Mouse (Mus musculus): ENCODE data around the gene Igtp. TPM values are rescaled to one million over a fixed set of nuclear protein-coding genes. Genes with fewer than 3 reads are reported as not detected.
"Not testable (repeated sequence)": the region's sequence is repeated elsewhere in the genome, so short reads cannot be mapped to it uniquely, and the experiment has no call there.

Igtp gene
- total RNA-seq, 2 experiments from 2014 or later: 2.1 TPM

DNA sequence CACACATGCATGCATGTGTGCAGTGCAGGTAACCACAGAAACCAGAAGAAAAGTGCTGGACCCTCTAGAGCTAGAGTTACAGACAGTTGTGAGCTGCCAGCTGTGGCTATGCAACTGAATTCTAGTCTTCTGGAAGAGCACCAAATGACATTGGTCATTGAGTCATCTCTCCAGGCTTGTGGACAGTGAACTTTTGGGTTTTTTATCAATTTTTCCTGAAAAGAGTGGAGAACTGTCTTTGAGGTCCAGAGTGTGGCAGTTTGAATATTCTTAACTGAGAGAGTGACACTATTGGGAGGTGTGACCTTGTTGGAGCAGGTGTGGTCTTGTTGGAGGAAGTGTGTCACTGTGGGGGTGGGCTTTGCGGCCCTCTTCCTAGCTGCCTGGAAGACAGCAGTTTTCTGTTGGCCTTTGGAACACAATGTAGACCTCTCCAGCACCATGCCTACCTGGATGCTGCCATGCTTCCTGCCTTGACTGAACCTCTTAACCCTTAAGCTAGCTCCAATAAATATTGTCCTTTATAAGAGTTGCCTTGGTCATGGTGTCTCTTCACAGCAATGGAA is 11.0 kb downstream of the Igtp start:
- intact Hi-C loops (cut with DNase I): no loop called here
- DNase-seq (ENCODE audit: low spot score in 2 of 2): no peak

DNA sequence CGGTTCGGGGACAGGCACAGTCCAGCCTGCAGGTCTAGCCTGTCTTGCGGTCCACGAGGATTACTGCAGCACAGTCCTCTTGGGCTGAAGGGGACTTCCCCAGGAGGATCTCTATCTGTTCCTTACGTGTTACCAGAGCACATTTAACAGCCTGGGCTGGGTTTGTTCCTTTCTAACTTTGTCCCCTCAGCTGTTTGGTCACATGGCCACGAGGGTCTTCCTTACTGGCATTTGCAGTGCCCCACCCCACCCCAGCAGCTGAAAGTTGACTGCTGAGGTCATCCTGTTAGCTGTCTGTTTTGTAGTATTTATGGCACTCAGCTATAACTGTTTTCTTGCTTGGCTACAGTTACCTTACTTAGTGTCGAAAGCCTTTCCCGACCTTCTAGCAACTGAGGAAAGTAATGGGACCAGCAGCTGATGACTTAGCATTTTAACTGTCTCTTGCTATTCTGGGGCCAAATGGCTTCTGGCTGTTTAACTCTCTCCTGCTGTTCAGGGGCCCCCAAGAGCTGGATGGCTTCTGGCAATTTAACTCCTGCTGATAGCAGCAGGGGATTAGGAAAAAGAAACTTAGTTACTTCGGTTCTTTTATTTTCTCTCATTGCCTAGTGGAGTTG is 11.8 kb downstream of the Igtp start:
- intact Hi-C loops (cut with DNase I): no loop called here
- DNase-seq (ENCODE audit: low spot score in 2 of 2): no peak

DNA sequence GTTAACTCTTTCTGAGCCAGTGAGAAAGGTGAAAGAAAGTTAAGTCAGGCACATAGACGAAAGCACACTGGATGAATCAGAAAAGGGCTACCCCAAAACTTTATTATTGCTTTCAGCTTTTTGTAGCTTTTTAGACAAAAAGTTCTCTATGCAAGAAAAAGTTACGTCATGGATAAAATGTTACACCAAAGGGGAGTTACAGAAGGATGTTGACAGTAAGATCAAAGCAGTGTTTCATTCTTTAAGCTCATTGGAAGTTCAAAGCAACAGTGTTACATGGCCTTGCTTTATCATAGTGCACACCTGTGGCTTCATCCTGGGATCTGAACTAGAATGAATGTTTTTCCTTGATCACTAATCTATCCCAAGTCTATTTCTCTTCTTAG is 12.3 kb downstream of the Igtp start:
- DNase-seq (ENCODE audit: low spot score in 2 of 2): no peak
- intact Hi-C loops (cut with DNase I): no loop called here

DNA sequence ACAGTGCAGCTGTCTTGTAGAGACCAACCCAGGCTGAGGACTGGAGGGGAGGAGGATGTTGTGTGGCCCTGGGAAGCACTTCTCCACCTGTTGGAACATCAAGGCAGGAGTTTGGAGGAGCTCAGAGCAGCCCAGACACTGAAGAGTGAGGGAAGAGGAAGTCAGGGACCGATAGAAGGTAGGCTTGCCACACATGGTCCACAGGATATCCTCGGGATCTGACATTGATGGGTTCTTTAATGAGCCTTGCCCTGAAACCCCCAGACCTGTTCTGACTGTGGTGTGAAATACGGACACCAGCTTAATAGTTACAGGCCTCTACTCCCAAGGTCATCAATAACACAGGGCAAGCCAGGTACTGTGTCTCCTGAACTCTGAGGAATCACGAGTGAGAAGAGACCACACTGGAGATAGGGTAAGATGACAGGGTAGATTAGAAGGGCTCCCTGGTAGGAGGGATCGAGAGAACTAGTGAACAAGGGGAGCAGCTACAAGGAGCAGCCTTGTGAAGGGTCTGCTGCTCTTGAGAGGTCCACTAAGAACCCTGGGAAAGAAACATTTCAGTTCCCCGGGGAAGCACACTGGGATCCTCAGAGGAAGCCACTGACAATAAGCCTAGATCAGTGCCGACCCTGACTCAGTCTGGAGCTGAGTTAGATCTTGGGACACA is 14.5 kb downstream of the Igtp start:
- intact Hi-C loops (cut with DNase I): no loop called here
- DNase-seq (ENCODE audit: low spot score in 2 of 2): no peak

DNA sequence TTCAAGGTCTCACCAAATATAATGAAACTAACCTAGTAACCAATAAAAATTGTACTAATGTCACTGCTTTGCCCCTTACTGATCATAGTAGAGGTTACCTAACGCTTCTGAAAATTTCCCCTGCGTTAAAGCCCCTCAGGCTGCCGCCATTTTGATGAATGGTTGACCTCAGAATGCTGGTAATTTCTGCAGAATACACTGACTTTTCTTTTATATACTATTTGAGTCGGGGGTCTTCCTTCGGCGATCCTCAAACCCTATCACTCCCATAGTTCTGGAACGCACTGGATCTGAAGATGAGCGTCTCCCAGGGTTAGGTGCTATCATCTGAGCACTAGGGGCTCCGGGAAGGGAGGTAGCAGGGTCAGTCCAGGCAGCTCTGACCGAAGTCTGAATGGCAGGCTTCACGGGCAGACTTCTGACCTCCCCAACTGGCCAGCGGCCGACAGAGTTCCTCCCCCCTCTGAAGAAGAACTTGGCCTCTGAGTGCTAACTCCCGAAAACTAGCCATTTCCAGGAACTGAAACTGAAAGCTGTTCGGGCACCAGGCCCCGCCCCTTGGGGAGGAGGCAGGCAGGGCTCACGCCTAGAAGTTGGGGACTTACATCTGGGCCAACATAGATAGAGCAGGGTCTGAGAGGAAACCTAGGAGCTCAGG is 15.2 kb downstream of the Igtp start:
- intact Hi-C loops (cut with DNase I): no loop called here
- DNase-seq (ENCODE audit: low spot score in 2 of 2): peak; percentile 53 to 56

DNA sequence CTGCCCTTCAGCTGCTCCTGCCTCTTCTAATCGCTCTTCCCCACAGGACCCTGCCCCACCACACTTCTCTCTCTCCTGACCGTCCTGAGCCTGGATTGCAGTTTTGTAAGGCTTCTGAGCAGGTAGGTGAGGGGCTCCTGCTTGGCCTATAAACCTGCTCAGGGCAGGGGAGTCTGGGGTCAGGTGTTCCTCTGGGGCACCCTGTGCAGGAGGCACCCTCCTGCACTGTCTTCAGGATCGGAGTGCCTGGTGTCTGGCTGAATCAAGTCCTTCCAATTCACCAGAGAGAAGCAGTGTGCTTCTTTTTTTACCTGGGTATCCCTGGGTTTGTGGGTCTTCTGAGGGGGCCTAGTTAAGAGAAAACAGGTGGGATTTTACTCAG is 15.7 kb downstream of the Igtp start:
- intact Hi-C loops (cut with DNase I); DNase-seq (ENCODE audit: low spot score in 2 of 2): not testable (repeated sequence)

DNA sequence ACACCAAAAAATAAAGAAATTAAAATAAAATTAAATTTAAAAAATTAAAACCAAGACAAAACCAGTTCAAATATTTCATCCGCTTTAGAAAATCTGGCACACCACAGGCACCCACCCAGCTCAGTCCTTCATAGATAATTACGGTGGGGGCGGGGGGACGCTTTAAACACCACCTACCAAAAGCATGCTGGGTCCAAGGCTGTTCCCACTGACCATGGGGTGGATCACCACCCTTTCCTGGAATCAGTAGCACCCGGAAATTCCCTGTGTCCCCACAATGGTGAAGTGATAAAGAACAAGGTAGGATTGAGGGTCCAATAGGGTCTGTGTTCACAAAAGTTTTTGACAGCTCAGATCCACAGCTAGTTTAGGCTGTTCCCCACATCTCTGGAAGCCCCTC is 16.5 kb downstream of the Igtp start:
- no peak for DNase-seq (ENCODE audit: low spot score in 2 of 2)
- intact Hi-C loops (cut with DNase I): no loop called here

DNA sequence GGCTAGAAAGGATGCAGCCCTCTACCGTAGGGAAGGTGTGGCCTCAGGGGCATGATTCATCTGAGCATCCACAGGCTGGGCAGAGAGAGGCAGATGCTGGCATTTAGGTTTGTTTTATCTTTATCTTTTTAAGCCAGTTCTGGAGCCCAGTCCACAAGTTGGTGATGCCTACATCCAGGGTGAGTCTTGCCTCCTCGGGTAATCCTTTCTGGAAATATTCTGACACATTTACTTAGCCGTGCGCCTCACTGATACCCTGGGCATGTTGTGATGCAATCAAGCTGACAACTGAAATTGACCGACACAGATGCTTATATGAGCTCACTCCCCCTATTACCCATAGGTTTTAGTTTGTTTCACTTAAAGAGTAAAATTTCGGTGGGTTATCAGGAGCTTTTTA is 17.5 kb downstream of the Igtp start:
- DNase-seq (ENCODE audit: low spot score in 2 of 2): no peak
- intact Hi-C loops (cut with DNase I): no loop called here

DNA sequence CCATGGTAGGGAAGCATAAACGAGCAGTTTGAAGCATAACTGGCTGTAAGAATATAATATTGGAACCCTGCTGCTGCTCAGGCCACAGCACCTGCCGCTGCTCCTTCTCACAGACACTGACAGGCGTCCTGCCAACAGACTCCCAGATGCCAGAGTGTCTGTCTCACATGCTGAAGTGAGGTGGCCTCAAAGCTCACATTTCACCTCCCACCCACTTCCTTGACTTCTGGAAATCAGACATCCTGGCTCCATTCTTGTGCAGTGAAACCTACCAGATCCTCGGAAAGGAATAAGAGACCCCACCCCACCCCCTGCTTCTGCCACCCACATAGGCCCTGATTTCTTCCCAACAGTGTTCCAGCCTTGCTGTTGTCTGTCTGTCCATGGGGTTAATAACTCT is 24.4 kb downstream of the Igtp start:
- intact Hi-C loops (cut with DNase I): loop anchor here (2.0 kb wide), 1 partner anchor 45 kb away; no protein-coding TSS in a partner anchor
- DNase-seq (ENCODE audit: low spot score in 2 of 2): no peak

DNA sequence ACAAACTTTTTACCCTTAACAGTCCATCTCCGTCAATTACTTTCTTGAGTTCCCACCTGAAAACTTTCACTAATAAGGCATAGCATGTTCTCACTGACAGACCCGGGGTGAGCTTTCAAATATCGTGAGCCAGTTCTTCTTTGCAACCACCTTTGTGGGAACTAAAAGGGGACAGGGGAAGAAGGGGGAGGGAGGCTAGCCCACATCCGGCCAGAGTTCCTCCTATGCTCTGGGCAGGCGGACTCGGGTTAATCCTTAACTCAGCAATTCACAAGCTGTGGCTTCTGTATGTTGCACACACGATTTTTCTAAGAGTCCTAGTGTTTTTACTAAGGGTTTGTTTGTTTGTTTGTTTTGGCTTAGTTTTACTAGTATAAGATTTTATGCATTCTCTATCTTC is 25.0 kb downstream of the Igtp start:
- peak in 1 of 2 experiments; percentile 14 for DNase-seq (ENCODE audit: low spot score in 2 of 2)
- intact Hi-C loops (cut with DNase I): loop anchor here (2.0 kb wide), 1 partner anchor 46 kb away; no protein-coding TSS in a partner anchor

DNA sequence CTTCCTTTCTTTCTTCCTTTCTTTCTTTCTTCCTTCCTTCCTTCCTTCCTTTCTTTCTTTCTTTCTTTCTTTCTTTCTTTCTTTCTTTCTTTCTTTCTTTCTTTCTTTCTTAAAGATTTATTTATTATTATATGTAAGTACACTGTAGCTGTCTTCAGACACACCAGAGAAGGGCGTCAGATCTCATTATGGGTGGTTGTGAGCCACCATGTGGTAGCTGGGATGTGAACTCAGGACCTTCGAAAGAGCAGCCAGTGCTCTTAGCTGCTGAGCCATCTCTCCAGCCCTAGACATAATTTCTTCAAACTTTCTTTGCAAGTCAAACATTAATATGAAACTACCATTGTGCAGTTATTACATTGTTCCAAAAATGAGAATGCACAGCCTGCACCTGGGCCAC is 25.5 kb downstream of the Igtp start:
- intact Hi-C loops (cut with DNase I): loop anchor here (2.0 kb wide), 1 partner anchor 46 kb away; no protein-coding TSS in a partner anchor
- DNase-seq (ENCODE audit: low spot score in 2 of 2): not testable (repeated sequence)

DNA sequence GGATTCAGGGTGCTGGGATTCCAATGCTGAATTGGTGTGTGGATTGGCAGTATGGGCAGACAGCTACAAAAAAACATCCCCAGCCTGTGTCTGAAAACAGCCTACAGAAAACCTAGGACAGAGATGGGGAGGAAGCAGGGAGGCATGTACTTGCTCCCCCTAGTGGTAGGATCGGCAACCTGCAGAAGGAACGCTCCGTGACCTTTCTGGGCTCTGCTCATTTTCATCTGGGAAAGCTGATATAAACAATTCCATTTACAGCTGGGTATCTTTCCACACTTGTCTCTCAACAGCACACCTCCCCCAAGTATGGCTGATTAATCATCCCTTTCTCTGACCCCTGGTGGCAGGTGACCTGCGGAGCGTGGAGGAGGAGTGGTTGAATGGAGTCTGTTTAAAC is 26.3 kb downstream of the Igtp start:
- peak; percentile 55 to 65 for DNase-seq (ENCODE audit: low spot score in 2 of 2)
- intact Hi-C loops (cut with DNase I): loop anchor here (2.0 kb wide), 1 partner anchor 47 kb away; no protein-coding TSS in a partner anchor

DNA sequence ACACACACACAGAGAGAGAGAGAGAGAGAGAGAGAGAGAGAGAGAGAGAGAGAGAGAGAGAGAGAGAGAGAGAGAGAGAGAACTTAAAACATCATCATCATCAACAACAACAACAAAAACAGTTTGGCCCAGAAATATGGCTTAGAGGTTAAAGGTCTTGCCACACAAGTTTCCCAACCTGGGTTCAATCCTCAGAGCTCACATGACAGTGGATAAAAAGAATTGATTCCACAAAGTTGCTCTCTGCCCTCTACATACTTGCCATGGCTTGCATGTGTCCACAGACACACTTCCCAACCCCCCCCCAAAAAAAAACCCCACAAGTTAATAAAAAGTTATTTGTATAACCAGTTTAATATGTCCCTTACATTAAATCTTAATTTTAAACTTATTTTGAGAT is 27.1 kb downstream of the Igtp start:
- DNase-seq (ENCODE audit: low spot score in 2 of 2): no peak
- intact Hi-C loops (cut with DNase I): no loop called here

DNA sequence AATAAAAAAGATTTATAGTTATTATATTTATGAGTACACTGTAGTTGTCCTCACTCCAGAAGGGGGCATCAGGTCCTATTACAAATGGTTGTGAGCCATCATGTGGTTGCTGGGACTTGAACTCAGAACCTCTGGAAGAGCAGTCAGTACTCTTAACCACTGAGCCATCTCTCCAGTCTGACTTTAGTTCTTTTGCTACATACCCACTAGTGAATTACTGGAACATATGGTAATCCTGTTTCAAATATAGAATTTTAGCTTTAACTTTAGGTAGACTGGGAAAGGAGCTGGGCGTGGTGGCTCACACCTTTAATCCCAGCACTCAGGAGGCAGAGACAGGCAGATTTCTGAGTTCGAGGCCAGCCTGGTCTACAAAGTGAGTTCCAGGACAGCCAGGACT is 28.7 kb downstream of the Igtp start:
- intact Hi-C loops (cut with DNase I); DNase-seq (ENCODE audit: low spot score in 2 of 2): not testable (repeated sequence)

DNA sequence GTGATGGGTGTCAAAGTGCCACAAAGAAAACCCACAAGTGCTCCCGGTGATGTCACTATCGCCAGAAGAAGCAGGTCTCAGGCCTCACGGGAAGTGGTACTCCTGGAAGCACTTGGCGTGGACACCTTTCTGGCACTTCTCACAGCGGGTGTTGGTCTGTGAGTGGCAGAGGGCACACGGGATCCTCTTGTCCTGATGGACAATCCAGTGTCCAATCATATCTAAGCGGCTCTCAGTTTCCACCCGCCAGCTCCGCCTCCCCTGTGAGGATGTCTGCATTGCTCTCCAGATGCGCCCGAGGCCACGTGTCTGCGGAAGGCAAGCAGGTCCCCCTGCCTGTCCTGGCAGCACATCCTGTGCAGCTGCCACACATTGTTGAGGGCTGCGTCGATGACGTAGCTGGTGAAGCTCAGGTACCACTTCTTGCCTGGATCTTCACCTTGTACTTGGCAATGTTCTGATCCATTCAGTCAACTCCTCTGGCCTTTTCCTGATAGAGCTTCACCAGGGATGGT is 31.1 kb downstream of the Igtp start:
- DNase-seq (ENCODE audit: low spot score in 2 of 2): no peak
- intact Hi-C loops (cut with DNase I): no loop called here

DNA sequence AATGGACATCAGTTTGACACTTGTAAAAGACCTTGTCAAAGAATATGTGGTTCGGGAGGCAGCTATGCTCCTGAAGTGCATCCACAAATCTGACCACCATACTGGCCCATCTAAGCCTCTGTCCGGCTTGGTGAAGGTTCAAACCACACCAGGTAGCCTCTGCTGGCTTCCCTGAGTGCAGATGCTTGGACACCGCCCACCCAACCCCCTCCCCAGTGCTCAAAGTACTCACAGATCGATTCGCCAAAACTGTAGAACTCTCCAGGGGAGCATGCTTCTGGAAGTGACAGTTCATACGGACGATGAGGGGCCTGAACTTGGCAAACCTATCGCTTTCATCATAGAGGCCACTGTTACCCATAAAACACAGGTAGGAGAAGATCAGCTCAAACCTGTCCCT is 31.8 kb downstream of the Igtp start:
- intact Hi-C loops (cut with DNase I): no loop called here
- DNase-seq (ENCODE audit: low spot score in 2 of 2): no peak

DNA sequence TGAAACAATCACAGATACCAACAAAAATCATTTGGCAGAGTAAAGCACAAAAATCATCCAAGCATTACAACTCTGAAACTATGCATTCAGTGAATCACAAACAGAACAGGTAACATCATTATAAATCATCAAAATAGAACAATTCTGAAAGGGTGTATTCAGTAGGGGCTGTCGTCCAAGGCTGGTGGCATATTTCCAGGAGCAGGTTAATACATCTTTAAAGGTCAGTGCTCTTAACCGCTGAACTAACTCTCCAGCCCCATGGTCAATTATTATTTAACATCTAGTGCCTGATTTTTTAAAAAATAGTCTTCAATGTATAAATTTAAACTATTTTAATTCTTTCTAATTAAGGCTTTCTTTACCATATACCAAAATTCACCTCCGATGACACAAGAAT is 35.2 kb downstream of the Igtp start:
- DNase-seq (ENCODE audit: low spot score in 2 of 2); intact Hi-C loops (cut with DNase I): not testable (repeated sequence)

DNA sequence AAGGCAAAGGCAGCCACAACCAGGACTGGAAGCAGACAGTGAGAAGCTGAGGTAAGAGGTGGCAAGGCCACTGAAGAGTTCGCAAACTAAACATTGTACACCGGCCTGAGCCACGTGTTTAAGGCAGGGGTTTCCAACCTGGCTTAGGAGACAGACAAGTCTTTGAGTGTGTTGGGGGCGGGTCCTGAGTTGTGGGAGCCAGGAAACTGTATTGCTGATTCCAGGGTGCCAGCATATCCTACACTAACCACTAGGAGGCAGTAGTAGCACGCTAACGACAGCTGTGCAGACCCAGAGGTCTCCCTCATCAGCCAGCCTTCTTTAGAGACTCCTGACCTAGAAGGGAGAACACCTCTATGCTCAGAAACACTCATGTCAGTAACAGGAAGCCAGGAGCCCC is 35.8 kb downstream of the Igtp start:
- DNase-seq (ENCODE audit: low spot score in 2 of 2): no peak
- intact Hi-C loops (cut with DNase I): no loop called here

DNA sequence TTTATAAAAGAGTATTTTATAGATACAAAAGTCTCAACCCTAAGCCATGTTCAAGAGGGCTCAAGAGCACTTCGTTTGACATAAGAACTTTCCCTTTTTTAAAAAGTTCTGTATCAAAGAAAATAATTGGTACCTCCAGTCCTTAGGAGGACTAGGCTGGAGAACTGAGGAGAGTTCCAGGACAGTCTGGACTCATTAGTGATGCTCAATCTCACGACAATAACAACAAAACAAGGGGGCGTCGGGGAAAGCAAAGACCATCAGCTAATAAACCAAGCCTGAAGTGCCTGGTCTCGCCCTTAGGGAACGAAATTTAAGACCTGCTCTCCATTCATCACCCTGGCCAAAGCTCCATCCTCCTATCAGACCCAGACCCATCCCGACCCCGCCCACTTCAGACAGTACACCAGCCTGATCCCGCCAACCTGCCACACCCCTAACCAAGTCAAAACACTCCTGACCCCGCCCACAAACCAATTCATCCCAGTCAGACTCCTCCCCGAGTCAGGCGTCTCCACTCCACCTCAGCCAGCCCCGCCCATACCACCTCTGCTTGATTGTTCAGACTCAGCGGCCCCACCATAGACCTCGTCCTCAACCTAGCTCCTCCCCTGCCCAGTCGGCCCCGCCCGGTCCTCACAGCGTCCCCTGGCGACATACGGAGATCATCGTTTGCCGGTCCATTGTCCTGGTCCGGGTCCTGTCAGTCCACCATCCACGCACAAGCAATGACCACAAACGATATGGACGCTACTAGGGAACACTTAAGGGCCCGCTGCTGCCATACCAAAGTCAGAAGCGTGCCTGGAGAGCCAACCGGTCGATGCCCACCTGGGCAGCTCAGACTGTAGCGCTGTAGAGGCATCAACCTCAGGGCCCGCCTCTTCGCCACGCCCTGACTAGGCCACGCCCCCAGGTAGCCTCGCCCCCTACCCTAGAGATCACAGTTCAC is 39.8 kb downstream of the Igtp start:
- no peak for DNase-seq (ENCODE audit: low spot score in 2 of 2)
- intact Hi-C loops (cut with DNase I): no loop called here

All from left cerebral cortex, postnatal 14 days (tissue).